Mouse (Mus musculus) heart, adult 2 months (tissue): ENCODE data around the gene Arhgap30. TPM values are rescaled to one million over a fixed set of nuclear protein-coding genes. Genes with fewer than 3 reads are reported as not detected.

Source experiments
- DNase-seq, 2 experiments: peaks; one replicate each; pipeline ENCODE4 v3.0.0; 2021
- H3K27ac ChIP-seq: fragments of 200-600 bp; 2 replicates; pipeline ENCODE4 v1.8.1; 2022
- H3K27me3 ChIP-seq: fragments of 200-500 bp; 2 replicates; pipeline ENCODE4 v1.6.1; 2012; ENCODE audit warnings: mild to moderate bottlenecking, low read length, inconsistent platforms, mixed read lengths; ENCODE audit not compliant: control insufficient read depth, insufficient read depth
- H3K36me3 ChIP-seq: fragments of 200-500 bp; 2 replicates; pipeline ENCODE4 v1.6.1; 2012; ENCODE audit warnings: low read length, inconsistent platforms; ENCODE audit not compliant: control insufficient read depth, insufficient read depth
- H3K4me1 ChIP-seq: fragments of 200-500 bp; 2 replicates; pipeline ENCODE4 v1.6.1; 2011; ENCODE audit warnings: low read length; ENCODE audit not compliant: control insufficient read depth, insufficient read depth
- H3K4me3 ChIP-seq: fragments of 200-600 bp; 2 replicates; pipeline ENCODE4 v1.8.1; 2022
- H3K79me2 ChIP-seq: fragments of 200-500 bp; replicated peaks from 2 replicates; pipeline ENCODE4 v1.6.1; 2012; ENCODE audit warnings: mild to moderate bottlenecking, inconsistent platforms, low read length, moderate library complexity, mixed read lengths; ENCODE audit not compliant: control insufficient read depth, insufficient read depth
- H3K9ac ChIP-seq: fragments of 200-500 bp; 2 replicates; pipeline ENCODE4 v1.6.1; 2012; ENCODE audit warnings: low read depth, mild to moderate bottlenecking, control low read depth, inconsistent platforms, low read length, mixed read lengths
- CTCF ChIP-seq: fragments of 200-600 bp; IDR thresholded peaks from 2 replicates; pipeline ENCODE4 v1.8.1; 2022; ENCODE audit warnings: antibody characterized with exemption, mild to moderate bottlenecking, moderate library complexity
- EP300 ChIP-seq: fragments of 200-500 bp; IDR thresholded peaks from 2 replicates; pipeline ENCODE4 v1.6.1; 2011; ENCODE audit warnings: low read depth, low read length, control low read depth; ENCODE audit not compliant: insufficient read depth
- POLR2A ChIP-seq: fragments of 200-500 bp; IDR thresholded peaks from 2 replicates; pipeline ENCODE4 v1.6.1; 2011; ENCODE audit warnings: mild to moderate bottlenecking, low read depth, low read length, control low read depth; ENCODE audit not compliant: insufficient read depth
- WGBS: fragments of 180-500 bp; shearing (Covaris S2); methylation state at CpG from one replicate; pipeline ENCODE4 v1.1.7; 2018; 5-methylcytosine and 5-hydroxymethylcytosine counted together
- intact Hi-C: fragments of 180-260 bp; cut with DNase I; formaldehyde crosslinking; loops from one replicate; pipeline ENCODE4 v1.15.1; 2025
- polyA plus RNA-seq: library from polyadenylated mRNA; depleted of rRNA; stranded (reverse); fragments of >200 nt; gene quantifications from 2 replicates; pipeline ENCODE4 v1.2.3, GENCODE M21; 2012
- total RNA-seq, 2 experiments: library from RNA; stranded (reverse); gene quantifications; 2 replicates each; pipeline ENCODE4 v1.2.3; 2021

The Arhgap30 gene
- total and polyA plus RNA-seq, 3 experiments, result 2.3 to 3.2 (median 2.4) TPM

DNA sequence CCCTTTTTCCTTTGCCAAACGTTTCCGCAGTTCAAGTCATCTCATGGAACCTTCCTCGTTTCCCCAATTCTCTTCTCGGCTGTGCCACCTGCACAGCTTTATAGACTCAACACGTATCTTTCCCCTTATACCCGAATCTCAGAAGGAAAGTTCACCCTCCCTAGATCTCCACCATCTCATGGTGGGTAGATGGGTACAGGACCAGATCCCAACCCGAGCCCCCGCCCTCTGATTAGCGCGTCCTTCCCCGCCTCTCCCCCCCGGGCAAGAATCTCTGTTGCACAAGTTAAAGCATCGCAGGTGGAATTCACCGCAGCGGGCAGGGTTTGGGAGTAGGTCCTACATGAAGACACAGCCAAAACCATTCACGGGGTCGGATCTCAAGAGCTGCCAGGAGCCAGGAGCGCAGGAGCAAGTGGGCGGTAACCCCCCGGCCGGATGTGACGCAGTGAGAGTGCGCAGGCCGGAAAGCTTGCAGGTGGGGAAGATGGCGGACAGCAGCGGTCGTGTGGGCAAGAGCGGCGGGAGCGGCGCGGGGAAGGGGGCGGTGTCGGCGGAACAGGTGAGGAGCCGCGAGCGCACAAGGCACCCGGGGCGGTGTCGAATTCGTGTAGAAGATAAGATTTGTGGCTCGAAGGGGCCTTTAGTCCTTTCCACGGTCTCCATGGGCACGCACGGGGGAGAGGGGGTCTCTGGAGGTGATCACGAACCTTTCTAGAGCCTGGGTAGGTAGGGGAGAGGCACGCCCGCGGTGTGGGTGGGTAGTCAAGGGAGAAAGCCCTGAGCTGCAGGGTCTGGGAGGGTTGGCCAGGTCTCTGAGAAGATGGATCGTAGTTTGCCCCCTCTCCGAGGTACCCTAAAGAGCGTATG, 43.3 kb upstream of the Arhgap30 start, which contains the start of the genes Nit1 and Pfdn2:
TSS of gene Nit1 (minus strand) at position 422 of the 870 bp plus-strand sequence.
TSS of gene Pfdn2 (plus strand) at position 446 of the 870 bp plus-strand sequence.
- DNase-seq, result peak; percentile 91 to 93
- Histone ChIP-seq H3K27me3 (no peaks in the 10 kb centered on the region), H3K4me3 (peak within 1 kb of the TSS; percentile 99), H3K9ac (peak within 1 kb of the TSS; percentile 83), H3K4me1 (peaks cover 9% of the 10 kb centered on the region), H3K36me3 (0 out of 2 replicates have a peak, but pooled peaks cover 8% of the 10 kb centered on the region), H3K27ac (peak within 1 kb of the TSS; percentile 83), H3K79me2 (peaks cover 5% of the 10 kb centered on the region)
- WGBS, result under 1% methylated on average over 53 of the region's 53 CpGs
- TF ChIP-seq EP300 (peak; percentile 78; the same call in 1 of the 2 replicates), CTCF (no peak), POLR2A (peak; percentile 87)
- intact Hi-C loops, result loop anchor here (1.0 kb wide), 1 partner anchor 16 kb away; the partner anchor contains the start of gene Dedd

DNA sequence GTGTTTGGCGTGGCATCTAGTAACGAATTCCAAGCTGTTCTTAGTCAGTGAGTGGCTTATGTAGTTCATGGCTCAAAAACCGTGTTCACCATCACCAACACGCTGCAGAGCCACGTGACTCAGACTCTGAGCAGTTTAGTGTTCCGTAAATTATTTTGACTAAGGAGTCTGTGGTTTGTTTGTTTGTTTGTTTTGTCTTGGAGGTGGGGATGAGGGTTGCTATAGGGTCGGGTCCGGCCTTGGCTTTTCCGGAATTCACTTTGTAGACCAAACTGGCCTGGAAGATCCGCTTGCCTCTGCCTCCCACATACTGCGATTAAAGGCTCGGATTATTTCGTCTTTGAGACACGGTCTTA, 42.7 kb upstream of the Arhgap30 start:
- H3K4me1 ChIP-seq, result peaks cover 9% of the 10 kb centered on the region
- TF ChIP-seq CTCF (no peak), EP300 (no peak), POLR2A (no peak)
- H3K27me3 ChIP-seq, result no peaks in the 10 kb centered on the region
- intact Hi-C loops, result no loop called here
- 2% methylated on average over 14 of the region's 14 CpGs for WGBS
- peak overlapping the region; percentile 83 for H3K9ac ChIP-seq
- DNase-seq, result no peak
- 0 out of 2 replicates have a peak, but pooled peaks cover 8% of the 10 kb centered on the region for H3K36me3 ChIP-seq
- peak overlapping the region; percentile 99 for H3K4me3 ChIP-seq
- H3K27ac ChIP-seq, result peak overlapping the region; percentile 83
- peaks cover 8% of the 10 kb centered on the region for H3K79me2 ChIP-seq

DNA sequence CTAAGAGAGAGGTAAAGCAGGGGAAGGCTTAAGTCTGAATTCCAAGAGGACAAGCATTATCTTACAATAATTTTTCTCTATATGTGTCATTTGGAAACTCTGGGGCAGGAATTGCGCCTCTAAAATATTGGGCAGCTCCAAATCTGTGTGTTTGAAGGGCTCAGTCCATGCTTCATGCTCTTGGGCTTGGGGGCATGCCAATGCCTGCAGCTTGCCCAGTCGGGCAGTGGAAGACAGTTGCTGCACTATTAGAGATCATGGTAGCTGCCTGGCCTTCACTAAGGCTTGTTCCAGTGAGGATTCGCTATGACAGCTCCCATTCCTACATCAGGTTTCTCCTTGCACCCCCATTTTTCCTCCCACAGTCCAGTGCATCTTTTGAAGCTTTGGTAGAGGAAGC, 40.1 kb upstream of the Arhgap30 start:
- Histone ChIP-seq H3K9ac (no peak overlapping the region), H3K36me3 (0 out of 2 replicates have a peak, but pooled peaks cover 8% of the 10 kb centered on the region), H3K27me3 (no peaks in the 10 kb centered on the region), H3K27ac (no peak overlapping the region), H3K4me3 (no peak overlapping the region), H3K79me2 (peaks cover 8% of the 10 kb centered on the region), H3K4me1 (peaks cover 9% of the 10 kb centered on the region)
- whole genome bisulfite sequencing, result 65% methylated on average over 3 of the region's 3 CpGs
- intact Hi-C loops, result no loop called here
- no peak for TF ChIP-seq CTCF
- no peak for TF ChIP-seq POLR2A
- no peak for TF ChIP-seq EP300
- peak in 1 of 2 experiments; percentile 31 for DNase-seq

DNA sequence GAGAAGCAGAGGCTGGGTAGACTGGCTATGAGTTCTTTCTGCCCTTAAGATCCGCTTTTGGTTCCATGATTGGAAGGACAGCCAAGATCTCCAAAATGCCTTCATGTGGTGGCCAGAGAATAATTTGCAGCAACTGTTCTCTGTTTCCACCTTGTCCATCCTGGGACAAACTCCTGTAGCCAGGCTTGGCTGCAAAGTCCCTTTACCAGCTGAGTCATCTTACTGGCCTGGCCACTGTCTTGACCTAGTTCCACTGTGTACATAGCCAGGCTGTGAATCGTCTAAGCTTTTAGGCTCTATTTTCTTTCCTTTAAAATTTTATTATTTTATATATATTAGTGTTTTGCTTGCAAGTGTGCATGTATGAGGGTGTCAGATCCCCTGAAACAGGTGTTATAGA, 39.5 kb upstream of the Arhgap30 start:
- TF ChIP-seq POLR2A (no peak), EP300 (no peak), CTCF (no peak)
- Histone ChIP-seq H3K9ac (no peak overlapping the region), H3K79me2 (peaks cover 8% of the 10 kb centered on the region), H3K4me1 (peaks cover 9% of the 10 kb centered on the region), H3K36me3 (0 out of 2 replicates have a peak, but pooled peaks cover 8% of the 10 kb centered on the region), H3K4me3 (no peak overlapping the region), H3K27ac (no peak overlapping the region), H3K27me3 (no peaks in the 10 kb centered on the region)
- 63% methylated on average over 2 of the region's 2 CpGs for WGBS
- intact Hi-C loops, result no loop called here
- no peak for DNase-seq

DNA sequence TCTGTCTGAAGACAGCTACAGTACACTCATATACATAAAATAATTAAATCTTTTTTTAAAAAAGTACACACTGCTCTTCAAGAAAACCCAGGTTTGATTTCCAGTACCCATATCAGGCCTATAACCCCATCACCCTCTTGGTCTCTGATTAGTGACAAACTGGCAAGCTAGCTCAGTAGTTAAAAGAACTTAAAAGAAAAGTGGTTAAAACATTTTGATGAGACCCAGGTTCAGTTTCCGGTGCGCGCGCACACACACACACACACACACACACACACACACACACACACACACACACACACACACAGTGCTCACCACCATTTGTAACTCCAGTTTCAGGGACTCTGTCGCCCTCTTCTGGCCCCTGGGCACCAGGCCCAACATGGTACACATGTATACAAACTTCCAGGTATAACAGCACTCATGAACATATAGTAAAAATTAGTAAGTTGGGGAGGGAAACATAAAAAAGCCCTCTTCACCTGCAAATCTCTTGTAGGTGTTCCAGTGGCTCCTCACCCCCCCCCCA, 32.9 kb upstream of the Arhgap30 start:
- Histone ChIP-seq H3K27ac (no peak overlapping the region), H3K4me1 (no peaks in the 10 kb centered on the region), H3K79me2 (no peaks in the 10 kb centered on the region; the same call in 1 of the 2 replicates), H3K27me3 (no peaks in the 10 kb centered on the region), H3K4me3 (no peak overlapping the region), H3K36me3 (no peaks in the 10 kb centered on the region), H3K9ac (no peak overlapping the region)
- no peak for DNase-seq
- TF ChIP-seq CTCF (peak; percentile 48), POLR2A (no peak)
- 76% methylated on average over 5 of the region's 5 CpGs for WGBS
- intact Hi-C loops, result loop anchor here (2.0 to 5.0 kb wide), 2 partner anchors 33 to 239 kb away; no protein-coding TSS in a partner anchor

DNA sequence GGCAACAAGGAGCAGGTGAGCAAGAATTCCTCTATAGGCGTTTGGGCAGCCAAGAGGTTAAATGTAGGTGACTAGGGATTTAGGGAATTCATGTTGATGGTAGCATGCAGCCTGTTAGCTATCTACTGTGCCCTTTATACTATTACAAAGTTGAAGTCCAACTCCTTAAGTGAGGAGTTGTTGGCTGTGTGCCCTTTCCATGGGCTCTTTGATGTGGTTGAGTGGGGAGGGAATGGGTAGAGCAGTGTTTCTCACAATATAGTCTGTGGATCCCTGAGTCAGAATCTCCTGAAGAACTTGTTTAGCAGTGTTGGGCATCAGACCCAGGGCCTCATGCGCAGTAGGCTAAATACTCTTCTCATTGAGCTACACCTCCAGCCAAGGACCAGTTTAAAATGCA, 31.9 kb upstream of the Arhgap30 start:
- no peak overlapping the region for H3K27ac ChIP-seq
- H3K4me3 ChIP-seq, result no peak overlapping the region
- intact Hi-C loops, result loop anchor here (2.0 to 5.0 kb wide), 2 partner anchors 34 to 240 kb away; no protein-coding TSS in a partner anchor
- H3K9ac ChIP-seq, result no peak overlapping the region
- H3K4me1 ChIP-seq, result no peaks in the 10 kb centered on the region; the same call in 1 of the 2 replicates
- H3K27me3 ChIP-seq, result no peaks in the 10 kb centered on the region
- WGBS, result 87% methylated on average over 2 of the region's 2 CpGs
- DNase-seq, result no peak
- H3K36me3 ChIP-seq, result no peaks in the 10 kb centered on the region
- H3K79me2 ChIP-seq, result no peaks in the 10 kb centered on the region; the same call in 1 of the 2 replicates
- TF ChIP-seq CTCF, result no peak
- no peak for TF ChIP-seq POLR2A
- no peak for TF ChIP-seq EP300
